31 mouse cellular contexts compared by ENCODE assay signal in the genomic region with DNA sequence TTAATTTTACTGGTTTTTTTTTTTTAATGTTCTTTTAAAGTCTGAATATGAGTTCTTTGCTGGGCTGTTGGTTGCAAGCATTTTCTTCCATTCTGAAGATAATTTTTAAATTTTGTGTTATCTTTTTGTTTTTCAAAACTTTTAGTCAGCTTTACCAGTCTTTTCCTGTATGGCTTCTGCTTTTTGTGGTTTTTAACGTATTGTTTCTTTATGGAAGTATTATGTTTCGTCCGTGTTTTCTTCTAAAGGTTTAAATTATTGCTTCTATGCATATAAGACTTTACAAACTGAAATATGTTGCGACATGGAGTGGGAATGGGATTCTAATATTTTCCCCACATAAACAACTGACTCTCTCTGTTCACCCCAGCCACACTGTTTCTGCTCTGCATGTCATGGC.
"Had no signal": no experiment of that assay in that cellular context is flagged by ENCODE, and none has a peak within 500 bp of the region (broad histone marks: within the 10 kb centered on the region; RNA-seq: fewer than 3 reads in every experiment).

No protein-coding gene starts in this region.

- H3K4me2 ChIP-seq: limb, embryonic 12.5 days; limb, embryonic 13.5 days; limb, embryonic 15.5 days; liver, embryonic 11.5 days; liver, embryonic 13.5 days; liver, embryonic 15.5 days; lung, embryonic 14.5 days; lung, embryonic 15.5 days; midbrain, embryonic 11.5 days; midbrain, embryonic 12.5 days; midbrain, embryonic 13.5 days; midbrain, embryonic 15.5 days; neural tube, embryonic 12.5 days had no signal

- H3K9me3 ChIP-seq: limb, embryonic 10.5 days; limb, embryonic 12.5 days; limb, embryonic 13.5 days; limb, embryonic 15.5 days; liver, embryonic 13.5 days; liver, embryonic 15.5 days; lung, embryonic 15.5 days; megakaryocyte, embryonic 14.5 days; midbrain, embryonic 10.5 days; midbrain, embryonic 12.5 days; midbrain, embryonic 13.5 days; midbrain, embryonic 15.5 days; neural tube, embryonic 12.5 days had no signal

- H3K27ac ChIP-seq: limb, embryonic 10.5 days; limb, embryonic 12.5 days; limb, embryonic 13.5 days; limb, embryonic 15.5 days; liver, embryonic 13.5 days; liver, embryonic 14.5 days; liver, embryonic 15.5 days; lung, embryonic 15.5 days; macrophage; midbrain, embryonic 10.5 days; midbrain, embryonic 12.5 days; midbrain, embryonic 13.5 days; midbrain, embryonic 15.5 days; neural tube, embryonic 12.5 days had no signal

- H3K27me3 ChIP-seq: limb, embryonic 12.5 days; limb, embryonic 13.5 days; limb, embryonic 15.5 days; liver, embryonic 13.5 days; liver, embryonic 15.5 days; lung, embryonic 15.5 days; megakaryocyte, embryonic 14.5 days; midbrain, embryonic 12.5 days; midbrain, embryonic 13.5 days; midbrain, embryonic 15.5 days; neural tube, embryonic 12.5 days had no signal

- H3K4me3 ChIP-seq: limb, embryonic 10.5 days; limb, embryonic 12.5 days; limb, embryonic 13.5 days; limb, embryonic 15.5 days; liver, embryonic 13.5 days; liver, embryonic 15.5 days; lung, embryonic 15.5 days; megakaryocyte, embryonic 14.5 days; midbrain, embryonic 10.5 days; midbrain, embryonic 12.5 days; midbrain, embryonic 13.5 days; midbrain, embryonic 15.5 days; myocyte; neural tube, embryonic 12.5 days had no signal

- ATAC-seq: liver, postnatal 0 days; lung, postnatal 0 days; midbrain, embryonic 13.5 days; midbrain, embryonic 15.5 days; midbrain, embryonic 16.5 days had no signal

- H3K9ac ChIP-seq: limb, embryonic 12.5 days; limb, embryonic 13.5 days; limb, embryonic 15.5 days; liver, embryonic 13.5 days; liver, embryonic 14.5 days; liver, embryonic 15.5 days; liver, postnatal 0 days; lung, embryonic 14.5 days; lung, embryonic 15.5 days; midbrain, embryonic 12.5 days; midbrain, embryonic 13.5 days; midbrain, embryonic 15.5 days; neural tube, embryonic 12.5 days had no signal

- H3K4me1 ChIP-seq: limb, embryonic 13.5 days; limb, embryonic 15.5 days; liver, embryonic 13.5 days; liver, embryonic 15.5 days; lung, embryonic 15.5 days; midbrain, embryonic 10.5 days; midbrain, embryonic 12.5 days; midbrain, embryonic 13.5 days; midbrain, embryonic 15.5 days; neural tube, embryonic 12.5 days had no signal

- DNase-seq: left cerebral cortex, postnatal 4 days; liver; liver, embryonic 13.5 days; liver, postnatal 0 days; lung, adult 18-20 months; lung, adult 2 months; lung, embryonic 14.5 days; lung, postnatal 10 days; lung, postnatal 14 days; lung, postnatal 36 days; lung, postnatal 4 days; midbrain, embryonic 14.5 days had no signal
